Mouse (Mus musculus): ENCODE measurements around the gene Defb19.
A peak's percentile ranks its signal among the peaks of the same experiment; 100 is the strongest.

DNA sequence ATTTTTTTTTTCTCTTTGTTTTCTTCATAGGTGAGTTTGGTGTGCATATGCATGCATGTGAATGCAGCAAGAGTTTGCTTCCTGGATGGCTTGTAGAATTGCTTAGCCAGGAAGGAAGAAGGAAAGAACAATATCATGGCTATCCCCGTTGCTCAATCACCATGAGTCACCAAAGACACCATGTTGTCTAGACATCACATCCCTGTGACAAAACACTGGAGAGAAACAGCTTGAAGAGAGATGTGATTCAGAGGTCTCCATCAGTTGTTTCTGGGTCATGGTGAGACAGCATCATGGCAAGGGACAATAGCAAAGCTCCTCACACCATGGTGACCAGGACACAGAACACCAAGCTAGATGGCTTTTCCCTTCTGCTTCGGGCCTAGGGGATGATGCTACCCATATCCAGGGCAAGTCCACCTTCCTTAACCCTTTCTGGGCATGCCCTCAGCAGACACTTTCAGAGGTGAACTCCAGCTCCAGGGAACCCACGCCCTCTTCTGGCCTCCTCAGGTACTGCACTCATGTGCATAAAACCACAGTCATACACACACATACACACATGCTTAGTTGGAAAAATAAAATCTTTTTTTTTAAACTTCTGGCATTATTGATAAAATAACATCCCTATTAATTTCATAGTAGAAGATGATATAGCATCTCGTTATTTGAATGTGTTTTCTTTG lies 21.3 kb upstream of the Defb19 start:
- TF ChIP-seq POLR2A (IDR thresholded peaks at IDR 0.05; ENCODE audit: low read depth, low read length), result no peak
- peak; percentile 27; the same call in 1 of the 2 replicates for TF ChIP-seq CTCF (conservative IDR thresholded peaks at IDR 0.05; ENCODE audit: insufficient read depth, insufficient read length, low read depth, low read length)

Measured in kidney, adult 2 months (tissue).